Mouse (Mus musculus) right cerebral cortex, postnatal 25 days (tissue): ENCODE measurements around the gene Arap1.
A peak's percentile ranks its signal among the peaks of the same experiment; 100 is the strongest.

Source experiments
- DNase-seq: peaks from one replicate; pipeline ENCODE4 v3.0.0; 2022

Gene Arap1

DNA sequence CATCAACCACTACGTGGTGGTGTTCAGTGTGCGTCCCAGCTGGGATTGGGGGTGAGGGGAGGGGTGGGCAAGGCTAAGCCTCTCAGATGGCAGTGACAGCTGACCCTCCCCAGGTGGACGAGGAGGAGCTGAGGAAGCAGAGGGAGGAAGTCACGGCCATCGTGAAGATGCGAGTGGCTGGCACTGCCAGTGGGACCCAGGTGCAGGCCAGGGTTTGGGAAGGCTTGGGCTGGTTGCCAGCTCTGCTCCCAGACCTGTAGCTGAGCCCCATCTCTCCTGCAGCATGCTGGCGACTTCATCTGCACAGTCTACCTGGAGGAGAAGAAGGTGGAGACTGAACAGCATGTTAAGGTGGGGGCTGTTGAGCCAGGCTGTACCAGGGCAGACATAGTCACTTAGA, 53.6 kb downstream of the Arap1 start:
- no peak for DNase-seq

DNA sequence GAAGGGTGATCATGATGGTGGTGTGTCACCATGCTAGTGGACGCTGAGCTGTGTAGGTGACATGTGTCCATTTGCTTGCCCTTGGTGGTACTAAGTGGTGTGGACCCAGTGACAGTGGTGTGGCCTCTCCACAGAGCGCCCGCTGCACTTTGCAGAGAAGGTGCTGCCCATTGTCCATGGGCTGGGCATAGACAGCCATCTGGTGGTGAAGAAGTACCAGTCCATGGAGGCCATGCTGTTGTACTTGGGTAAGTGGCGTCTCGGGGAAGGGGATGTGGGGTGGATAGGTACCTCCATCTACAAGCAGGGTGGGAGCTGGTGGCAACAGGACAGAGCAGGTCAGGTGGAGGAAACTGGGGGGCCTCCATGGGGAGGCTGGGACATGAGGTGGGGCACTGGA, 56.0 kb downstream of the Arap1 start:
- no peak for DNase-seq

DNA sequence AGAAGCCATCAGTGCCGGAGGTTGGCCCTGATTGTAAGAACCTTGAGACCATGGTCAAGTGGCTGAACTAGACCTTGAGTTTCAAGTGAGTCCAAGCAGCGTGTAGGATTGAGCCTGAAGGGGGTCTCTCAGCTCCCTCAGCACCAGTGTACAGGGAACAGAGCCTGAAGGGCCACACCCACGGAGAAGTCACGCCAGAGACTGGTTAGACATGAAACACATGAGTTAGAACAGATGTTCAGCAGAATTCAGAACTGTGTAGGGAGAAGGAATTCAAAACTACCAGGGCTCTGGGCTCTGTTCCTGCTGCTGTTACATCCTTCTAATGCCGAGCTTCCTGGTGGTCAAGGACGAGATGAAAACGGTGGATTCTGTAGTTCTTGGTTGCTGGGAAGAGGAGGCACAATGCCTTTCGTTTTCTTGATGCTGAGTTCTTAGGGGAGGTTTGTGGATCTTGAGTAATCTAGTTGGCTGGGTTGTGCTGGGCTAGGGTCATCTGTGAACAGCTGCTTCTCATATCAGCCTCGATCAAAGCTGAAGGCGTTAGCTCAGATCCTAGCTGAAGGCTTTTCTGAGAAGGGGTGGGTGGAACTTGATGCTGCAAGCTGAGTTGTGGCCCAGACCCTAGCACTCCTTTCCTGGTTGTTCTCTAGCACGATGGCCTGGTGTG, 62.5 kb downstream of the Arap1 start, which contains the start of gene Gm45837:
Gm45837 (plus strand) TSS at position 620 of the 670 bp plus-strand sequence.
- DNase-seq, result no peak

DNA sequence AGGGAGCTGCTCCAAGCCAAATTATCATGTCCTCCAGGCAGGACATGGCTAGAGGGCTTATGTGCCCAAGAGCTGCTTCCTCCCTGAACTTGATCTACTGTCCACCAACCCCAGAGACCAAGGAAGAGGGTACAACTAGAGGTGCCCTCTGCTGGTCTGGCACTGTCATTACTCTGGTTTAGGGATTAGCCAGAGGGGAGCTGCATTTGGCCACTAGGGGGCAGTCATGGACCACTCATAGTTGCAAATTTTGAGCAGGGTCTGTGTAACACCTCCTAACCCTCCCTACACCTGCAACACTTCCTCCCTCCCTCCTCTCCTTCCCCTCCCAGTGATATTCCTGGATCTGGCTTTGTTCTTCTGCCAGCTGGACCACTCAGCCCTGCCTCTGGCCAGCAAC, 64.9 kb downstream of the Arap1 start:
- peak; percentile 78 for DNase-seq

DNA sequence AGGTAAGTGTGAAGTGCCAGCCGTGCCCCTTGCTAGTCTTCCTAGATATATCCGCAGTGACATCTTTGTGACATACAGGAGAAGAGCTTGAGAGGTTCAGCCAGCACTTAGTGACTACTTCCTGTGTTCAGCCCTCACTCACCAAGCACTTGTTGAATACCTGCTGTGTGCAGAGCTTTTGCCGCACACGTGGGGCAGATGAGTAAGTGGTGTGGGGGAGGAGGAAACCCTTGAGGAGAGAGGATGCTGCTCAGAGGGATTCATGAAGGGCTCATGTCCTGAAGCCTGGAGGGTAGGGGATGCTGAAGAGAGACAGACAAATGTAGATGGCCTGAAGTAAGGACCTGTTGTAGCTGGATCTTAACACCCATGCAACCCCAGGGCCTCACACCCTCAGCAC, 66.3 kb downstream of the Arap1 start:
- DNase-seq, result no peak

DNA sequence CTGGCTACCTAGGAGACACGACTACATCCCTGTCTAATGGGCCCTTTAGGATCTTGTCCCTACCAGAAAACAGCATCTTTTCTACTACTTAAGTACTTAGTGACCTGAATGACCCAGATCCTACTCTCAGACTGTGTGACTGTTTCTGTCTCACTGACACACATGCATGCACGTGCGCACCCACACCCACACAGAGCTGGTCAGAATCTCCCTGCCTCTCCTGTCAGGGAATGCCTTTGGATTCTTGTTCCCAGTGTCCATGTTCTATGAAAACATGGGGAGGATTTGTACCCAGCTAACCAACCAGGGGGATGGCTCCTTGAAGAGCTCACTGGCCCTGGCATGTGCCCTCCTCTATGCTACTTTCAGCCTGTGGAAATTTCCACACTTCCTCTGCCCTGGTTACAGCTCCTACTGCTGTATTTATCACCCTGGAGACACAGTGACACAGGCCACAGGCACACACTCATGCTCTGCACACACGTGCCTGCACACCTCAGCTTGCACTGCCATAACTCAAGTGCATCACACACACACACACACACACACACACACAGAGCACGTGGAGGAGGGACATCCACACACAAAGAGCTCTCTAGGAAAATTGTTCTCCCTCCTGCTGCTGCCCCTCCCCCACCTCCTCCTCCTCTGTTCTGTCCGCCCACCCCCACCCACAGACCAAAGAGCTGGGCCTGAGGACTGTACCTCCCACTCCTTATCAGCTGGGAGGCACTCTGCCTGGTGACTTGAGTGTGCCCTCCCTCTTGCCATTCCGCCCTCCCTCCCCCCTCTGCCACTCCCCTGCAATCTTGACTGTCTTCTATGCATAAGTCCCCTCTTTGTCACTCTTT, 67.0 kb downstream of the Arap1 start:
- no peak for DNase-seq

DNA sequence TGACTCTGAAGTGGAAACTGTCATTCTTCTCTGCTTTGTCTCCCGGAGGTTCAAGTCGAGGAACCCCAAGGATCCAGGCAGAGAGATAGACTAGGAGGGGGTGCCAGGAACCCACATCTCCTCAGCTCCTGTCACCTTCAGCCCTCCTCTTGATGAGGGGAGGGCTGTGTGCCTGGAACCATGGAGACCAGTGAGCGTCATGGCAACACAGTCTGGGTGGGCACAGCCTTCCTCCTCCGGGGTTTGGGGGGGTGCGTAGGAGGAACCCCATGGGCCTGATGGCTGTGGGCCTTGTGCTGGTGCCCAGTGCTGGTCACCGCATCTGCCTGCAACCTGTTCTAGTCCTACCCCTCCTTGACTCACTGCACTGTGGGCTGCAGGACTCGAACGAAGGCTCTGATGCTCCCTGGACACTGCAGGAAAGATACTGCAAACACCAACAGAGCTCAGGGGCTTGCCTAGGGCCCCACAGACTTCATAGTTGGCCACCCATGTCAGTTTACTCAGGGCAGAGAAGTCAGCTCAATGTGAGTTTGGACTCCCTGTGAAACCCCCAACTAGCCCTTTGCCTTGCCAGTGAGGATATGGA, 67.7 kb downstream of the Arap1 start:
- no peak for DNase-seq

DNA sequence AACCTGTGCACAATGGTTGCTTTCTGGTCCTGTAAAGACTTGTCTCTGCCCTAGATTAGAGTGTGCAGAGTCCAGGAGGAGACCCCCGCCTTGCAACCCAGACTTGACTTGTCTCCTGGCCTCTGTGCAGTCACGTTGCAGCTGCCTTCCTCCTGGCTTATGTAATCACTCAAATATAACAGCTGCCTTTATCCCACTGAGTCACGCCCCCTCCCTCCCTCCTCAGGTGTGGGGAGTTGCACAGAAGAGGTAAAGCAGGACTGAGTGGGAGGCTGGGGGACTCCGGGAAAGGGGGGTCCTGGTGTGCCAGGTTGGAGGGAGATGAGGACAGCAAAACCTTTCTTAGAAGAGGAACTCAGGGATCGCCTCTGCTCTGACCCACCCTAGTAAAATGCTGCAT, 68.5 kb downstream of the Arap1 start:
- no peak for DNase-seq

DNA sequence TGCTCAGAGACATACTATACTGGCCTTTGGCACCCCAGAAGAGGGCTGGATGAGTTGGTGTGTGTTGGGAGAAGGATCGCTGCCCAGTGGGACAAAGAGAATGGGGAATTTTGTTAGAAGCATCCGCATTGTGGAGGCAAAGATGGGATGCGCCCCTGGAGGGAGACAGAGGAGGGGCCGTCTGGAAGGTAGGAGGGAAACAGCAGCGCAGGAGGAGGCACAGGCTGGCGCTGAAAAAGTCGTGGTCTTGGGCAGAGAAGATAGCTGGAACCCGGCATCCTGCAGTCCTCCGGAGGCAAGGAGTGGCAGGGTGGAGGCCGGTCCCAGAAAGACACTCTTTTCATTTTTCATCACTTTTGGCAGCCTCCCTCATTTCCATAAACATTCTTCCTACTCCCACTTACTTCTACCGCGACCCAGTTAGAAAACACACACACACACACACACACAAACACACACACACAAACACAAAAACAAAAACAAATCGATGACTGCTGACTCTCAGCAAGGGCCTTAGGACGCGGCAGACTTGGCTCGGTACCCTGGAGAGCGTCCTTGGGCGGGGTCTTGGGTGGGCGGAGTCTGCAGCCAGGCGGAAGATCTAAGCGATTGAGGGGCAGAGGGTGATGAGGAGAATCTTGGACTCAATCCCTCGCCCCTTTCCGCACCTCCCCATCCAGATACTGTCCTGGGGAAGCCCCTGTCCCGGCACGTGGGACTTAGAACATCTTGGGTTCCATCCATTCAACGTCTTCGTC, 71.3 kb downstream of the Arap1 start:
- no peak for DNase-seq

DNA sequence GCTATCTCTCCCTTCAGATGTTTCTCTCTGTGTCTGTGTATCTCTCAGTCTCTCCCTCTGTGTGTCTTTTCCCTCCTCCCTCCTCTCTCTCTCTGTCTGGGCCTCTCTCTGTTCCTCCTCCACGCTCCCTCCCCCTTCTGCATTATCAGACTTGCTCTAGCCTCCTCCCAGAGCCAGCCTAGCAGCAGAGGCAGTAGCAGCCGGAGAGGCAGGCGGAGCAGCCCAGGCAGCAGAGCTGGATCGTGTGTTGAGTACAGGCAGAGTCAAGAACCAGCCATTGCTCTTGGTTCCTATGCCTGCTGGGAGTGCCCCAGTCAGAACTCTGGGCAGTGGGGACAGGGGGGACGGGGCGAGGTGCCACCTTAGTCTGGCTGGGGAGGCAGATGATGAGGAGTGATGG, 73.7 kb downstream of the Arap1 start, which contains the start of gene Pde2a:
Pde2a (plus strand) TSS at position 163 of the 400 bp plus-strand sequence.
- peak; percentile 85 for DNase-seq

DNA sequence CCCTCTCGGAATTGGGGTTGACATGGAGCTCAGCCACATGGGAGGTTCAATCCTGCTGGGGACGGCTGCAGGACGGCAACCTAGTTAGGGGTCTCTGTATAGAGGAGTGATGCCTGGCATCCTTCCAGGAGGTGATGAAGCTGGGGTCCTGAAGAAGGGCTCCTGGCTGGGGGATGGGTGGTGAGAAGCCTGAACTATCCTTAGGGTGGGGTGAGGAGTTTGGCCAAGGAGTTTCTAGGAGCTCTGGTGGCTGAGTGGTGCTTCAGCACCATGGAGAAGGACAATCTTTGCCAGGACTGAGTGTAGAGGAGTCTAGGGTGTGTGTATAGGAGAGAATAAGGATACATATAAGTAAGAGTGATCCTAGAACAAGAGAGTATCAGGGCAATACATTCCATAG, 74.2 kb downstream of the Arap1 start:
- no peak for DNase-seq

DNA sequence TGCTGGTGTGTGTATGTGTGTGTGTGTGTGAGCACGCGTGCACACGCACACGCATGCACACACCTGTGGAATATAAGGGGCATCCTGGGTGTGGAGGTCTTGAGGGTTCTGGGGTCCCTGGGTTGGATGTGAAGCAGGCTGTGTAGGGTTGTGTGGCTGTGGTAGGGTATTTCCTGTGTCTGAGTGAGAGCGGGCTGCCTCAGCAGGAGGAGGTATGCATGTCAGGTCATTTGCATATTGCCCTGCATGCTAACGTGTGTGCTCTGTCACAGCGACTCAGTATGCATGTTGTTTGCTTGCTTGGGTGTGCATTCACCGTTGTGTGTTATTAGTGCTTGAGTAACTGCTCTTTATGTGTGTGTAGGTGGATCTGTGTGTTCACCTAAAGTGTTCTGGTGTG, 74.8 kb downstream of the Arap1 start:
- no peak for DNase-seq

DNA sequence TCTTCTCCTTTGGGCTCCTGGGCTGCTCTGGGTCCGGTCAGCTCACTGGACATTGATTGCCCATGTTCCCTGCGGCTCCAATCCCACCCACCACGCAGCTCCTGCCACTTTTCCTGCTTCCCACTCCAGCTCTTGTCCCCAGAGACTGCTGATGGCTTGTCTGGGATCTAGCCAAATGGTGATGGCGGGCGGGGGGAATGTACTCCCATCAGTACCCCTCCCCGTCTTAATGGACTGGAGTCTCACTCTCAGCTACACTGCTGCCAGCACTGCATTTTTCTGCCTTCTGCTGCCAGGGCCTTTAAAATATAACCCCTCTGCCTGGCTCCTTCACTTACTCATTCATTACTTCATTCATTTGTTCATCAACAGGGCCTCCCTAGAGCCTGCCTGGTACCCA, 76.1 kb downstream of the Arap1 start:
- DNase-seq, result no peak

DNA sequence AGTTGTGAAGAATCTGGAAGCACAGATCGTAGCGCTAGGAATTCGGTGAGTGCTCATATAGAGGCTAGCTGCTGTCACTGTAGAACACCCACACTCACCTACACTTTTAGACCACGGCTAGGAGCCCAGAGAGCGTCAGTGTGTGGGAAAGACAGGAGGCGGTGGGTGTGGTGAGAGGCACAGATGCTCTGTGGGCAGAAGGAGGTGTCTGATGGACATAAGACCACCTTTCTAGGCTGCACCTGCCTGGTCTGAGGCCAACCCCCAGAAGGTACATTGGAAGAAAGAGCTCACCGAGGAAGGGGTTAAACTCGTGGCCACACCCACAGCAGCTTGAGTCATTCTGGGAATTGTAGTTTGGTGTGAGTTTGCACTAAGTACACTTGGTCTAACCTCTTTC, 78.8 kb downstream of the Arap1 start:
- DNase-seq, result peak; percentile 71

DNA sequence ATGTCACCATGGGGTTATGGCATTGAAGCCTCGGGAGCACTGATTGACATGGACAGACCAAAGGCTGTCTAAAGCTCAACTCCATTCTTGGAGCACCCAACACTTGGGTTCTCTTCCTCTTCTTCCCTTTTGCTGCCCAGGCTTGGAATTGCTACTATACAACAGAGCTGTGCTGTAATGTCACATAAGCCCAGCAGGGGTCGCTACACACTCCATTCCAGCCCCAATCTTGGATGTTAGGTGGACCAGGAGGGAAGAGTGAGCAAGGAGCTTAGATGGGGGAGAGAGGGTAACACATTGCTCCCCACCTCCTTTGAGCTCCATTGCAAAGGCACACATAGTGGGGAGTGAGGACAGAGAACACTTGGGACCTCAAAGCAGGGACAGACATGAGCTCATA, 79.9 kb downstream of the Arap1 start:
- DNase-seq, result no peak

DNA sequence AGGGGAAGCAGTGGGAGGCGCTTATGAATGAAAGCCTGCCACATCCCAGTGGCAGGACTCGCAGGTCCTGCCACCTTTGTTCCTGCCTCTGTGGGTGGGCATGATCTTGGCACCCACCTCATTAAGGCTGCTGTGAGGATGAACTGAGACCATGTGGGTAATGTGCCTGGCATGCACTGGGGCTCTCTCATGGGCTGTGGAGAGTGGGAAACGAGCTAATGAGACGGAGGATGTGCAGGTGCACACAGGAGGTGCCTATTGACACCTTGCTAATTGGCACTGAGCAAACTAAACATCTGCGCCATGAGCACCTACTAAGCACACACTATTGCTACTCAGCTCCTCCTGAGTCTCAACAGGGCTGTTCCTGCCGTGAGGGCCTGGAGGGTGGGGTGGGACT, 87.2 kb downstream of the Arap1 start:
- no peak for DNase-seq

DNA sequence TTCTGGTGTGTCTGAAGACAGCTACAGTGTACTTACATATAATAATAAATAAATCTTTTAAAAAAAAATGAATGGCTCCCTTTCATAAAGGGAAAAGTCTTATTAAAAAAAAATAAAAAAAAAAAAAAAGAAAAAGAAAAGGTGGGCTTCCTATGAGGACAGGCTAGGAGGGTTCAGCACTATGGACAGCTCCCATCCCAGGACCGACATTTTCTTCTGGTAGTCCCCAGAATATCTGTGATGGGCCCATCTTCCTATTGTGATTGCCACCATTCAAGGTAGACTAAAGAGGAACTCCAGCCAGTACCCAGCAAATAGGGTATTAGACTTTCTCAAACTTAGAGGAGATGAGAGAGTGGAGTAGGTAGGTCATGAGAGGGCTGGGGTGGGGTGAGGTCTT, 90.0 kb downstream of the Arap1 start:
- no peak for DNase-seq

DNA sequence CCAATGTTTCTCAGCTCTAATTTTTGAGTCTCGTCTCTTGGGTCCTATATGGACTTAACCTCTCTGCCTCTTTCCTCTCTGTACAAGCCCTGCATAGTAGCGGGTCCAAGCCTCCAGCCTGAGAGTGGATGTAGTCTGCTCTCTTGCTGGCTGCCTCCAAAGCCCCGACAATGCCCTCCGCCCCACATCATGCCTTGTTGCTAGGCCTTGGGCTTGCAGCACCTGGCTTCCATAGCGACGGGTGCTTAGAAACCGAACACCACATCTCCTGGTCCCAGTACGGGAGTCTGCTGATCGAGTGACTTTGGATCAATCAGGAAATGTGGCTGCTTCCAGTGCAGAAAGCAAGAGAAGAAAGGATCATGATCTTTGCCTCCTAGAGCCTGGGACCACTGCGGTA, 95.2 kb downstream of the Arap1 start:
- no peak for DNase-seq

DNA sequence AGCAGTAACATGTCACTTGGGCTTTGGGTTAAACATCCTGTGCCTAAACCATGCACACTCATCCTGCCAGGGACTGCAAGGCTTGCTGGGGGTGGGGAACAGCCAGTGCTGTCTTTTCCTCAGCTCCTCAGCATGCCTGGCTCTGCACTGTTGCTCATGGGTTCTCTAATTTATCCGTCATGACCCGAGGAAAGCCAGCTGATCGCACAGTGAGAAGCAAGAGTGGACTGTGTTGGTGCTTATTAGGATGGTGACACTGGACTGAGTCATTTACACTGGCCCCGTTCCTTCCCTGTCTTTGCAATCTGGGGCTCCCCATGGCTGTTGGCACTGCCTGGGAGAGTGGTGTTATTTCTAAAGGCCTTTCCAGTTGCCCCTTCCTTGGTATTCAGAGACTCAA, 96.3 kb downstream of the Arap1 start:
- DNase-seq, result no peak

DNA sequence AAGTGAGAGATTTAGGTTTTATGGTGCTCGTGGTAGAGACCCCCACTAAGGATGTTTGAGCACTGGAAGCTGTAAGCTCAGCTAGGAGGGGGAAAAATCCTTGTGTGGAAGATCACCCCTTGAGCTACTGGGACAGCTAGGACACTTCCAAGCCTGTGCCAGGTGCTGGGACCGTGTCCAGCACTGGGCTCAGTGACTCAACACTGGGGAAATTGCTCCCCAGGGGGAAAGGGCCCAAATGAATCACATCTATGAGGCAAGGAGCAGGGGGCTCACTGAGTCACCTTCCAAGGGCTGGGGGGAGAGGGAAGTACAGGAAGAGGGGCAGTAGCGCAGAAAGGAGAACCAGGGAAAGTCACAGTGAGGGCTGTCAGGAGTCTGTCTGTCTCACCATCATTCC, 102.0 kb downstream of the Arap1 start:
- DNase-seq, result no peak

DNA sequence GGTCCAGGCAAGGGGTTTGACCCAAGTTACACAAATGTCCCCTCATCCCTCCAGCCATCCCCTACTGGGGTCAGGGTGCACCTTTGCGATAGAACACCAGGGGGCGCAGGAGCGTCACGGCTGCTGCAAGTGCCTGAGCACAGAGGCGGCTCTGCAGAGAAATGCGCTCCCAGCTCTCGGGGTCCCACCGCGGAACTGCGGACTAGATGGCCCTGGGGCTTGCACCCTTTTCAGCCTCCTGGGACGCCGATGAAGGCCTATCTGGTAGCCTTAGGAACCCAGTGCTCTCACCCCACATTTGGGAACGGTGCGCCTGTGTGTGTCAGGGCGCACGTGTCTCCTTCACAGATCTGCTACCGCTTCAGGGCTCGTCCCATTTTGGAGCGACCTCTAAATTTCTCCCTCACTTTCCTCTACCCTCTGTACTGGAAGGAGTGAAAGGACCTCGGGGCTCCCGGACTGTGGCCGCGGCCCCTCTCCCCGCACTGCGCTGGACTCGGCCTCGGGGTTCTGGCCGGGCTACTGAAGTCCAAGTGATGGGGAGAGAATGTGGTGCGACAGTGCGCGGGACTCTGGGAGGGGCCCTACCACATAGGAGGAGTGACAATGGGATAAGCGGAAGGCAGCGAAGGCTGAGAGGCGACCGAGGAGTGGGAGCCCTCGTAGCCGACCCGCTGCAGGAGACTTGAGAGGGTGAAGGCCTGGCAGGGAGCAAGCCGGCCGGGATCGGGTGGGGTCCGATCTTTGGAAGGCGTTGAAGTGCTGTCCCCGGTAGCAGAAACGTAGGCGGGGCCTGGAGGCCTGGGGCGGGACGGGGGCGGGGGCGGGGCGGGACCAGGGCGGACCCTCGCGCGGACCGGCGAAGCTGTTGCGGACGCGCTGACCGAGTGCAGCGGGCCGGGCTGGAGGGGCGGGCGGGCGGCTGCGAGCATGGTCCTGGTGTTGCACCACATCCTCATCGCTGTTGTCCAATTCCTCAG, 102.8 kb downstream of the Arap1 start:
- DNase-seq, result peak; percentile 88

DNA sequence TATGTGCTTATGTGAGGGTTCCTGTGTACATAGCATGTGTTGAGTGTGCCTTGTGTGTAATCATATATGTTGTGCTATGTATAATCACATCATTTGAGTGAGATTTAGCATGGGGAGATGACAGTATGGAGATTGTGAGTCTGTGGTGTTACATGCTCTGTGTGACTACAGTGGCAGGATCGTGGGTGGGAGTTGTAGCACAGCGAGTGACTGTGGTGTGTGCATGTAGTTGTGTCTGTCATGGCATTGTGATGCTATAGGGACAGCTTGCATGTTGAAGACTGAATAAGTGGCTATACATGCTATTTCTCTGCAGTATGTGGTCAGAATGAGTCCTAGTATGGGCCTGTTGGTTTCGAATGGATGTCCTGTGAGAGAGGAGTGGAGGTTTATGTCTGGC, 104.8 kb downstream of the Arap1 start:
- no peak for DNase-seq
